Mouse (Mus musculus) cerebellum, postnatal 4 days (tissue): ENCODE measurements around the gene 1190002N15Rik.

ENCODE experiments used
- DNase-seq, 2 experiments: peaks; one replicate each; pipeline ENCODE4 v3.0.0; 2022; ENCODE audit warnings: low spot score in 2 of 2, mixed read lengths in 1 of 2

The 1190002N15Rik gene

GRCm38 (mm10) chr9:94537970-94538822, at the start of gene 1190002N15Rik:
Gene 1190002N15Rik, minus strand, starts transcription at chr9:94538081.
- peak; percentile 82 to 94 for DNase-seq

DNA sequence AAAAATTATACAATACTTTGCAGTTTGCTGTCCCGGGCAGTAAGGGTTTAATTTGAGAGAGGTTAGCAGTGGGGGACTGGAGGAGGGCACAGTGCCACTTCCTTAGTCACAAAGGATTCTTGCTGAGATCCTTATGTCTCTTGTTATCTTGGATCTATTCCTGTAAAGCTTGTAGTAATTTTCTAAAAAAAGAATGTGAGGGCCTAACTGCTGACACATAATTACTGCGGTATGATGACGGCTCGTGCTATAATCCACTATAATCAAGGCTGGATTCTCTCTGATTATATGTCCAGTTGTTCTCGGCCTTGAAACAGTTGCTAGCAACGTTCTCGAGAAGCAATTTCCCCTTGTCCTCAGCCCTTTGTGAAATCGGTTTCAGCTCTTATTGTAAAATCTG, 44.4 kb upstream of the 1190002N15Rik start:
- DNase-seq = no peak

DNA sequence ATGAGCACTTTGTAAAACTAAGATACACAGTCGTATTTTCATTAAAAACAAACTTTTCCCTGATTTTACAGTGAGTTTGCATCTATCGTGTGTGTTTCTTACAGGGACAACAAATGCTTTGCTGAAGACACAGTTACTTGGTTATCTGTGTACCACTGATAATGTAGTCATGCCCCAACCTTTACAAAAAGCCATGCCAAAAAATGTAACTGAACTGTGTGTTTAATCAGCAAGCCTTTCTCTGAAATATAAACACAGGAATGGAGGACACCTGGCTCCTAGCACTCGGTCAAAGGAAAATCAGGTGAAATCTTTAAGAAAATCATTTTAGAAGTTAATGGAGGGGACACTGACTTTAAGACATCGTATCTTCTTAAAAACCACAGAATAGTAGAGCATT, 43.8 kb upstream of the 1190002N15Rik start:
- no peak for DNase-seq

DNA sequence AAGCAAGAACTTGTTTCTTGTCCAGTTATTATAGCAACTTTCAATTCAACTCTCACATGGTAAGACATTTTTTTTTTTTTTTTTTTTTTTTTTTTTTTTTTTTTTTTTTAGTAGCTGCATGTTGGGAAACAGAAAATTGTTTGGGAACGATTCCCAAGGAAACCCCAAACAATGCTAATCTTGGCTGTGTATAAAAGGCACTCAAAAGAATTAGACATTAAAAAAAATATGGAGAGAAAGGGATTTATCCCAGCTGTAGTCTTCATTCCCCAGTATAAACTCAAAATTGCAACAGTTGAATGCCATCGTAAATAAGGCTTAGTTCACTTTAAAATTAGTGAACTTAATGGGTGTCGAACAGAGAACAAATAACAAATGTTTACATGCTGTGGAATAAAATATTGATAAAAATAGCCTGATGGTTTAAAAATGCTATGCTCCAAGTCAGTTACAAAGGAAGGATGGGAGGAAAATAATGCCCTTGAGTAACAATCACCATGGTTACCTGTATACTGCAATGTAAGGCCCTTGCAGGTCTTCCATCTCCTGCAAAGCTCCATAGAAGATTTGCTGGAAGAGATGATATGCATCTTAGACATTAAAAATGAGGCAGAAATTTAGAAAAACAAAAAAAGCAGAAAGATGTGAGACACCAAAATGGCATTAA, 42.3 kb upstream of the 1190002N15Rik start:
- DNase-seq = no peak

GRCm38 (mm10) chr9:94571802-94572201, 33.9 kb upstream of the 1190002N15Rik start:
- DNase-seq = no peak

- DNase-seq = no peak
These were observed 30.5 kb upstream of the 1190002N15Rik start for GRCm38 (mm10) chr9:94568386-94568785.

GRCm38 (mm10) chr9:94567722-94568314, 29.9 kb upstream of the 1190002N15Rik start:
- no peak for DNase-seq

GRCm38 (mm10) chr9:94556776-94557514, 19.1 kb upstream of the 1190002N15Rik start:
- DNase-seq = no peak

DNA sequence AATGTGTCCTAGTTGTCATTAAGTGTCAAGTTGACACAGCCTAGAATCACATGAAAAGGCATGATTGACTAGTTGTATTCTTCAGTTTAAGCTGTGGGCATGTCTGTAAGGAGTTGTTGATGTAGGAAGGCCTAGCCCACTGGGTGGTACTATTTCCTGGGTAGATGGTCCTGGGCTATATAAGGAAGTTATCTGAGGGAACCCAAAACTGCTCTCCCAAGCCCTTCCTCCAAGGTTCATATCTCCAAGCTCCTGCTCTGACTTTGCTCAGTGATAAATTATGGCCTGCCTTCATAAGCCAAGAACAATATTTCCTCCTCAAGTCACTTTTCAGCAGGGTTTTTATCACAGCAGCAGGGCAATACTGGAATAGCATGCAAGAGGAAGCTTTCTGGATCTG, 18.4 kb upstream of the 1190002N15Rik start:
- DNase-seq = no peak

DNA sequence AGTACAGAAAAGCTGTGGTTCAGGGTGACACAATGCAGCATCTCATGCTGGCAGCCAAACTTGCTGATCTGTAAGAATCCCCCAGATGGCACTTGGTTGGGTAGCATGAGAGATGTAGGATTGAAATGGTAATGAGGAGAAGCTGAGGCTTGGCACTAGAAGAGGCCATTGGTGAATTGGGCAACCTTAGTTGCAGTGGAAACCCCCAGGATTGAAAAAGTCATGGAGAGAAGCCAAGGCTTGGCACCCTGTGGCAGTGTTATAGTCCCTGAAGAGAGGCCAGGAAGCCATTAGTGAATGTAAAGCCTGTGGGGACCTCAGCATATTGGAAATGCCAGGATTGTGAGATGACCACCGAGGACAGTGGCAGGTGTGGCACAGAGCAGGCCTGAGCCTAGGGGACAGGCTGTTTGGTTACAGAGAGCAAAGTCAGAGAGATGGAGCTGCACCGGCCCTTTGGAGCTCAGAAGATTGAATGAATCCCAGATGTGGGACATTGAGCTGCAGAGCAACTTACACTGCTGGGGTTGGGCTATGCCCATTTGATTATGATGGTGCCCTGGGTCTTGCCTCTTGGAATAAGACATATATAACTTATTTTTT, 12.7 kb upstream of the 1190002N15Rik start:
- DNase-seq = no peak

GRCm38 (mm10) chr9:94543881-94544280, 6.0 kb upstream of the 1190002N15Rik start:
- no peak for DNase-seq

- DNase-seq = no peak
These were observed 2.6 kb upstream of the 1190002N15Rik start for GRCm38 (mm10) chr9:94540343-94541095.

- no peak for DNase-seq
These were observed 1.5 kb upstream of the 1190002N15Rik start for GRCm38 (mm10) chr9:94539346-94539865.

GRCm38 (mm10) chr9:94538823-94539143, 902 bp upstream of the 1190002N15Rik start:
- no peak for DNase-seq

DNA sequence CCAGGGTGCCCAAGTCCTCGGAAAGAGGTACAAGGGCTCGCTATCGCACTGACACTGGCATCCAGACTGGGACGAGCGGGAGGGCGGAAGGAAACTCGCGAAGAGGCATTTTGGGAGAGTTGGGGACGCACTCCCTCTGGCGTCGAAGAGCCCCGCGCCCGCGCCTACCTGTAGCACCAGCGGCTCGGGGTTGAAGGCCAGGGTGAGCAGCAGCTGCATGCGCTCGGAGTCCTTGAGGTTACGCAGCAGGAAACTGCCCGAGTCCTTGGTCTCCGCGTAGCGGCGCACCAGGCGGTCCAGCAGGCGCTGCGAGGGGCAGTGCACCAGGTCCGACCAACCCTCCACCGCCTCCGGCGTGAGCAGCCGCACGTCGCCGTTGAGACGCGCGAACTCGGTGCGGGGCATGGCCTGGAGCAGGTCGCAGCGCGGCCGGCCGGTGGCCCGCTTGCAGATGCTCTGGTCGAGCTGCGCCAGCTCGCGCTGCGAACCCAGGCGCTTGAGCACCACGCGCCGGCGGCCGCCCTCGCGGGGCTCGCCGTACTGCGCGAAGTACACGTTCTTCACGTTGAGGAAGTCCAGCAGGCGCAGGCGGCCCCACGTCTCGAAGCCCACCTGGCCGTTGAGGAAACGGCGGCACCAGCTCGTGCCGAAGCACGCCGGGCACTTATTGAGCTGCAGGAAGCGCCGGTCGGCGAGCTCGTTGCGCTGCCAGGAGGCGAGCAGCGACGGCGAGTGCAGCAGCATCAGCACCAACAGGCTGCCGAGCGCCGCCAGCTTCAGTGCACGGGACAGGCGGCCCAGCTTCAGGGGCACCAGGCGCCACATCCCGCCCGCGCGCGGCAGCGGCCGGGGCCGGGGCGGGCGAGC, 597 bp downstream of the 1190002N15Rik start:
- DNase-seq = peak; percentile 47 to 72

GRCm38 (mm10) chr9:94536261-94536905, 1.5 kb downstream of the 1190002N15Rik start:
- DNase-seq = no peak

DNA sequence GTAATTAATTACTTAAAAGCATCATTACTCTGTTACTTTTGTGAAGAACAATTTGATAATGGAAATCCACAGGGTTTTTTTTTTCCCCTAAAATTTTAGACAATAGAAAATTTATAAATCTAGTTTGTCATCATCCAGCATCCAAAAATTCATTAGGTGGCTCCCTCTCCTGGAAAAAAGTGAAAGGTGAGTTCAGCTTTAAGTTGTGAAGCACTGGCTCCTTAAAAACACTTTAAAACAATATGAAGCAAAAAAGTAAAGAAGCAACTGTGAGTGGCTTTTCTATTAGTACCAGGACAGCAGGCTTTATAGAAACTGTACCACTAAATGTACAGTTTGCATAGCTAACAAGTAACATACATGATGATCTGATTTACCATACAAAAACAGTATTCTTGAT, 3.1 kb downstream of the 1190002N15Rik start:
- DNase-seq = no peak

- no peak for DNase-seq
These were observed 3.7 kb downstream of the 1190002N15Rik start for GRCm38 (mm10) chr9:94534226-94534625.

DNA sequence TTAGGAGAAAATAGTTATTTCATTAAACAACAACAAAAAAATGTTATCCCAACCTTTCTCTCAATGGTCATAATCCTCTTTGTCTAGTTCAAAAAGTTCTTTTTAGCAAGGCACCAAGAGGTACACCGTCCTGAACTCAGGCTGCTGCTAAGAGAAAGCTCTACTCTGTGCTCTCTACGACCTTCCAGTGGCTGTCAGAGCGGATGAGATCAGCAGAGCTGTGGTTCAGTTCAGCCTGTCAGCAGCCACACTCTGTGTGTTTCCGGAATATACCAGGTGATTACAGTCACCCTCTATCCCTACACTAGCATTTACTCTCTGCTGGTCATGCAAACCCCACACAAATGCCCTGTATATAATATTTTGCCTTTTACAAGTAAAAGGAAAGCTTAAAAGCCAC, 4.2 kb downstream of the 1190002N15Rik start:
- DNase-seq = no peak
